Mouse (Mus musculus): Measurements from ENCODE around the gene Olfr735.

The Olfr735 gene

GRCm38 (mm10) chr14:50348796-50349195, at the start of gene Olfr735:
Gene Olfr735, minus strand, starts transcription at chr14:50348872.
- no peak for DNase-seq

GRCm38 (mm10) chr14:50380863-50381262, 32.2 kb upstream of the Olfr735 start, which contains the start of gene Olfr736:
Gene Olfr736, plus strand, starts transcription at chr14:50381163.
- no peak for DNase-seq

GRCm38 (mm10) chr14:50363561-50363960, 14.9 kb upstream of the Olfr735 start:
- no peak for DNase-seq

- no peak for DNase-seq
These were observed 11.8 kb upstream of the Olfr735 start for GRCm38 (mm10) chr14:50360480-50360879.

DNA sequence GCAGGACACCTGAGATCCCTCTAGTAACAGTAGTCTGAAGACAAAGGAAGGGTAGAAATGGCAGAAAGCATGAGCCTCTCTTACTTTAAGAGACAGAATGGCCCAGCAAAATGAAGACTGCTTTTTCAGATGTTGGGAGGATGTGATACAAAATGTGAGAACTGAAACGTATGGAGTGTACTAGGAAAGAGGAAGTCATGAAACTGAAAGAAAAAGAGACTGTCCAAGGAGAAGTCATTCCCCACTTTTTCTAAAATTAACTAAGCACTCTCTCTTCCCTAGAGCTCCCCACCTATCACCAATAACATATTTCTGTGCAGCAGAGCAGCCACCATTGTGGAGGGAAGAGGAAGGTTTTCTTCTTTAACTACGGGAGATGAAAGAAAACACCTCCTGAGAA, 8.9 kb upstream of the Olfr735 start, which contains the start of gene Tlr11:
TSS of gene Tlr11 (plus strand) at position 322 of the 400 bp plus-strand sequence.
- DNase-seq, result no peak

- DNase-seq, result no peak
These were observed 8.1 kb upstream of the Olfr735 start for GRCm38 (mm10) chr14:50356725-50357124.

GRCm38 (mm10) chr14:50352438-50352837, 3.8 kb upstream of the Olfr735 start:
- DNase-seq, result no peak

GRCm38 (mm10) chr14:50326661-50327060, 22.0 kb downstream of the Olfr735 start, which contains the start of gene Olfr734:
Gene Olfr734, minus strand, starts transcription at chr14:50326761.
- no peak for DNase-seq

GRCm38 (mm10) chr14:50301422-50301821, 47.2 kb downstream of the Olfr735 start, which contains the start of gene Olfr733:
Gene Olfr733, minus strand, starts transcription at chr14:50301522.
- DNase-seq, result no peak

Measured in thymus, adult 18-20 months (tissue).